Mouse (Mus musculus): ENCODE measurements around the gene Ampd2. TPM values are rescaled to one million over a fixed set of nuclear protein-coding genes. Genes with fewer than 3 reads are reported as not detected.

The Ampd2 gene
- polyA plus RNA-seq (2015; fragmentation: Illumina TruSeq; extraction: RNeasy Lipid Tissue Mini Kit (QIAGEN cat#74804); ENCODE audit: insufficient read depth, low replicate concordance): 17.9 TPM

GRCm38 (mm10) chr3:108086470-108086979 lies at the start of gene Ampd2:
Gene Ampd2 (minus strand): TSS chr3:108086651.

GRCm38 (mm10) chr3:108092536-108093115 lies 6.2 kb upstream of the Ampd2 start, which contains the start of gene Gnat2:
Gene Gnat2 (plus strand): TSS chr3:108092789.

GRCm38 (mm10) chr3:108044394-108045140 lies 41.9 kb downstream of the Ampd2 start, which contains the start of gene Gstm4:
Gene Gstm4 (minus strand): TSS chr3:108044894.

Other genes with a start within 250 kb of the Ampd2 start
- not detected for gene Eps8l3, start 209.4 kb downstream of the Ampd2 start, polyA plus RNA-seq (2015; fragmentation: Illumina TruSeq; extraction: RNeasy Lipid Tissue Mini Kit (QIAGEN cat#74804); ENCODE audit: insufficient read depth, low replicate concordance)
- 15.1 TPM for gene Gstm5, start 190.8 kb downstream of the Ampd2 start, polyA plus RNA-seq (2015; fragmentation: Illumina TruSeq; extraction: RNeasy Lipid Tissue Mini Kit (QIAGEN cat#74804); ENCODE audit: insufficient read depth, low replicate concordance)
- gene Gstm7, start 154.8 kb downstream of the Ampd2 start, polyA plus RNA-seq (2015; fragmentation: Illumina TruSeq; extraction: RNeasy Lipid Tissue Mini Kit (QIAGEN cat#74804); ENCODE audit: insufficient read depth, low replicate concordance): 1.4 TPM
- not detected for gene Gstm6, start 142.9 kb downstream of the Ampd2 start, polyA plus RNA-seq (2015; fragmentation: Illumina TruSeq; extraction: RNeasy Lipid Tissue Mini Kit (QIAGEN cat#74804); ENCODE audit: insufficient read depth, low replicate concordance)
- not detected for gene Gstm3, start 117.4 kb downstream of the Ampd2 start, polyA plus RNA-seq (2015; fragmentation: Illumina TruSeq; extraction: RNeasy Lipid Tissue Mini Kit (QIAGEN cat#74804); ENCODE audit: insufficient read depth, low replicate concordance)
- 30.0 TPM for gene Gstm2, start 100.2 kb downstream of the Ampd2 start, polyA plus RNA-seq (2015; fragmentation: Illumina TruSeq; extraction: RNeasy Lipid Tissue Mini Kit (QIAGEN cat#74804); ENCODE audit: insufficient read depth, low replicate concordance)
- gene Gstm1, start 68.7 kb downstream of the Ampd2 start, polyA plus RNA-seq (2015; fragmentation: Illumina TruSeq; extraction: RNeasy Lipid Tissue Mini Kit (QIAGEN cat#74804); ENCODE audit: insufficient read depth, low replicate concordance): 42.2 TPM
- 9.6 TPM for gene Gstm4, start 41.8 kb downstream of the Ampd2 start, polyA plus RNA-seq (2015; fragmentation: Illumina TruSeq; extraction: RNeasy Lipid Tissue Mini Kit (QIAGEN cat#74804); ENCODE audit: insufficient read depth, low replicate concordance)
- 0.50 TPM for gene Gnat2, start 6.1 kb upstream of the Ampd2 start, polyA plus RNA-seq (2015; fragmentation: Illumina TruSeq; extraction: RNeasy Lipid Tissue Mini Kit (QIAGEN cat#74804); ENCODE audit: insufficient read depth, low replicate concordance)
- 146 TPM for gene Gnai3, start 59.5 kb upstream of the Ampd2 start, polyA plus RNA-seq (2015; fragmentation: Illumina TruSeq; extraction: RNeasy Lipid Tissue Mini Kit (QIAGEN cat#74804); ENCODE audit: insufficient read depth, low replicate concordance)
- gene Gpr61, start 68.2 kb upstream of the Ampd2 start, polyA plus RNA-seq (2015; fragmentation: Illumina TruSeq; extraction: RNeasy Lipid Tissue Mini Kit (QIAGEN cat#74804); ENCODE audit: insufficient read depth, low replicate concordance): 0.10 TPM
- gene Amigo1, start 99.7 kb upstream of the Ampd2 start, polyA plus RNA-seq (2015; fragmentation: Illumina TruSeq; extraction: RNeasy Lipid Tissue Mini Kit (QIAGEN cat#74804); ENCODE audit: insufficient read depth, low replicate concordance): 4.1 TPM
- gene Cyb561d1, start 114.6 kb upstream of the Ampd2 start, polyA plus RNA-seq (2015; fragmentation: Illumina TruSeq; extraction: RNeasy Lipid Tissue Mini Kit (QIAGEN cat#74804); ENCODE audit: insufficient read depth, low replicate concordance): 34.1 TPM
- gene Atxn7l2, start 124.3 kb upstream of the Ampd2 start, polyA plus RNA-seq (2015; fragmentation: Illumina TruSeq; extraction: RNeasy Lipid Tissue Mini Kit (QIAGEN cat#74804); ENCODE audit: insufficient read depth, low replicate concordance): 4.4 TPM
- gene Sypl2, start 140.0 kb upstream of the Ampd2 start, polyA plus RNA-seq (2015; fragmentation: Illumina TruSeq; extraction: RNeasy Lipid Tissue Mini Kit (QIAGEN cat#74804); ENCODE audit: insufficient read depth, low replicate concordance): 0.10 TPM
- 133 TPM for gene Psma5, start 170.3 kb upstream of the Ampd2 start, polyA plus RNA-seq (2015; fragmentation: Illumina TruSeq; extraction: RNeasy Lipid Tissue Mini Kit (QIAGEN cat#74804); ENCODE audit: insufficient read depth, low replicate concordance)
- 16.0 TPM for gene Sort1, start 197.4 kb upstream of the Ampd2 start, polyA plus RNA-seq (2015; fragmentation: Illumina TruSeq; extraction: RNeasy Lipid Tissue Mini Kit (QIAGEN cat#74804); ENCODE audit: insufficient read depth, low replicate concordance)

All from spleen, adult 10 weeks (tissue).